Mouse (Mus musculus) heart, postnatal 0 days (tissue): ENCODE measurements around the gene Birc6.

Source experiments
- CTCF ChIP-seq: IDR thresholded peaks from 2 replicates; pipeline ENCODE4 v1.5.1; 2016; ENCODE audit warnings: antibody characterized with exemption, control low read depth, low read depth
- EP300 ChIP-seq: IDR thresholded peaks from 2 replicates; pipeline ENCODE4 v1.6.1; 2016; ENCODE audit warnings: antibody characterized with exemption, low read depth

- TF ChIP-seq CTCF = peak; percentile 67
- no peak for TF ChIP-seq EP300
These were observed 145.2 kb downstream of the Birc6 start for GRCm38 (mm10) chr17:74673251-74673650.
